Mouse (Mus musculus) c-Kit-negative CD71-positive TER-119-positive erythroid progenitor cells, embryonic 14.5 days (primary cell): ENCODE results near the gene Plekha7.
A peak's percentile ranks its signal among the peaks of the same experiment; 100 is the strongest.
"Not testable (repeated sequence)": the region's sequence is repeated elsewhere in the genome, so short reads cannot be mapped to it uniquely, and the experiment has no call there.

Experiments
- DNase-seq: peaks from one replicate; pipeline ENCODE4 v3.0.0-alpha.2; 2013; ENCODE audit warnings: low read depth, low spot score

Gene Plekha7

DNA sequence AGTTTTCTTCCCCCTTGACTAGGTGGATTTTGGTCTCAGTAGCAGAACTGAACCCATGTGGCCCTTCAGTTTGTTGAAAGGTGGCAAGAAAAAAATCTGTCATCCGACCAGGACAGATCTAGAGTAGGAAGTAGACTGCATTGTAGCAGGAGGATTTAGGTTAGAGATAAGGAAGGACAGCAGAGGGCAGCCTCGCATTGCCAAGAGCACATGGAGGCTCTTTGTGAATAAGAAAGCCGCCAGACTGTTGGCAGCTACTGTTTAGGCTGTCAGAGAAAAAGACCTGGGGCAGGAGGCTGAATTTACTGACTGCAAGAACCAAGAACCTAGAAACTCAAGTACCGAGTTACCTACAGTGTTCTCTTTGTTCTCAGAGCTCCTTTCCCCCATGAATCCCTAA, 176.8 kb downstream of the Plekha7 start:
- DNase-seq, result no peak

GRCm38 (mm10) chr7:116129374-116129773, 178.8 kb downstream of the Plekha7 start:
- DNase-seq, result no peak

GRCm38 (mm10) chr7:116128286-116128685, 179.9 kb downstream of the Plekha7 start:
- DNase-seq, result no peak

- DNase-seq, result no peak
These were observed 181.1 kb downstream of the Plekha7 start for GRCm38 (mm10) chr7:116127052-116127451.

GRCm38 (mm10) chr7:116125671-116126070, 182.5 kb downstream of the Plekha7 start:
- DNase-seq, result no peak

- DNase-seq, result no peak
These were observed 184.1 kb downstream of the Plekha7 start for GRCm38 (mm10) chr7:116124057-116124456.

DNA sequence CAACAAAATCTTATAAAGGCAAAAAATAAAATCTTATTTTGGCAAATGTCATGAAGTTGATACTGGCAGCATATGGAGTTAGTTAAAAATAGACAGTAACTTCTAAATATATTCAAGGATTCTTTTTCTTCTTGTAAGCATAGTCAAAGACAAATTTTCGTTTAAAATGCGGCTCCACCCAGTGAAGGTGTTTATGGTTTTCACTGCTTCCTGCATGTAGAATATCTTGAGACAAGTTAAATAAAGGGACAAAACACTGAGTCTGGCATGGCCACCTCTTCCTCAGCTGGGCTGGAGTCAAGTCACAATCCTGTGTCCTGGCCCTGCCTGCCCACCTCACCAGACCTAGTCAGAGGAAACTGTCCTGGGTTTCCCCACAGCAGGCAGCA, 184.6 kb downstream of the Plekha7 start:
- no peak for DNase-seq

DNA sequence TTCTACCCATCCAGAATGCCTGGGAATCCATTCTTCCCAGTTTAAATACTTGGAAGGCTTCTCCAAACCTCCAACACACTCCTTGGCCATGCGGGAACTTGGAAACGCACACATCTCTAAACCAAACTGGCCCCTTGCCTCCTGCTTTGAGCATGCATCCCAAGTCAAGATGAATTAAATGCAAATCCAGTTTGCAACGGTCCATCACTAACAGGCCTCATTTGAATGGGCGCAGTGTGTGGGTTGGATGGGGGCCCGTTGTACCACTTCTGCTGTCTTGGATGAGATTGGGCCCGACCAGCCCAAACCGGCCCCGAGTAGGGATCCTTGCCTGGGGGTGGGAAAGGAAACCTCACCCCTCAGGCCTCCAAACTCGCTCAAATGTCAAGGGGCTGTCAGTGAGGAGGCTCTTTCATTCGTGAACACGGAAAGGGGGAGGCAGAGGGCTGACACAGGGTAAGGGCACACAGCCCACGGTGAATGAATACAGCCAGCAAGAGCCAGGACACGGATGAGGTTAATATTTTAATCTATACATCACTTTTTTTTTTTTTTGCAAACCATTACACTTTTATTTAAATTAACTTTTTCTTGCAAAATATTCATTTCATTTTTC, 185.1 kb downstream of the Plekha7 start:
- DNase-seq, result no peak

- no peak for DNase-seq
These were observed 187.0 kb downstream of the Plekha7 start for GRCm38 (mm10) chr7:116121202-116121601.

DNA sequence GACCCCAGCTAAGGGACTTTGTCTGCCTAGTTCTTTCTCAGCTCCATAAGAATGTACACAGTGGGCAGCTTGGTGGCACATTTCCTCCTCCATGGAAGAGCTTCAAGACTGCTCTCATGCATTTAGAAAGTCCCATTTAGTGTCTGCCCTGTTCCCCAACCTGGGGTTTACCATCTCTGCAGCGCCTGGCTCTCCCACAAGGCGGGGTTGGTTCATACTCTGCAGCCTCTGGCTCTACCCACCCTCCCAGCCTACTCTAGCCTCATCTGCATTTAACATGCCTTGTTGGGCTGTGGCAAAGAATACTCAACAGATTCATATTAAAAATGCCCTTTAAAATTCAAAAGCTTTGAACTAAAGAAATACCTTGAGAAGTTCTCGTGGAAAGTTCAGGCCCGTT, 187.4 kb downstream of the Plekha7 start:
- DNase-seq, result no peak

DNA sequence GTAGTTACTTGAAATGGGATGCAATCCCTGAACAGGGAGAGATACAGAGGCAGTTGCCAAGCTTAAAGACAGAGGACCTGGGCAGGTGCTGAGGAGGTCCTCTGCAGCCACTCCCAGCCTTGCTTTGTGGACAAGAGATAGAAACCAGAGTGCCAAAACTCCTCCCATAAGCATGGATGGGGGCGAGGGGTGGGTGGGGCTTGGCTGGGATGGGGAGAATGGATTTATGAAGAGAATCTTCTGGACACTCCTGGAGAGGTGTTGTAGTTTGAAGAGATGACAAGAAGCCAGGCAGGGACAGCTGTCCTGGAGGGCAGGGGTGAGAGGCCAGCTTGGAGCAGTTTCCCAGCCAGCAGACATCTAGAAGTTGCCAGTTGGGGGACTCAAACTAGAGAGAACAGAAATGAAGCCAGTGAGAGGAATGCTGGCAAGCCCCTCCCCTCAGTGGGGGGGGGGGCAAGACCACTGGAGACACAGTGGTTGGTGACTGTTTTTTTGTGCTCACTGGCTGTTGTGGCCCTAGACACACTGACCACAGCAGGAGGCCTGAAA, 188.8 kb downstream of the Plekha7 start:
- no peak for DNase-seq

GRCm38 (mm10) chr7:116115991-116116390, 192.2 kb downstream of the Plekha7 start:
- DNase-seq, result no peak

DNA sequence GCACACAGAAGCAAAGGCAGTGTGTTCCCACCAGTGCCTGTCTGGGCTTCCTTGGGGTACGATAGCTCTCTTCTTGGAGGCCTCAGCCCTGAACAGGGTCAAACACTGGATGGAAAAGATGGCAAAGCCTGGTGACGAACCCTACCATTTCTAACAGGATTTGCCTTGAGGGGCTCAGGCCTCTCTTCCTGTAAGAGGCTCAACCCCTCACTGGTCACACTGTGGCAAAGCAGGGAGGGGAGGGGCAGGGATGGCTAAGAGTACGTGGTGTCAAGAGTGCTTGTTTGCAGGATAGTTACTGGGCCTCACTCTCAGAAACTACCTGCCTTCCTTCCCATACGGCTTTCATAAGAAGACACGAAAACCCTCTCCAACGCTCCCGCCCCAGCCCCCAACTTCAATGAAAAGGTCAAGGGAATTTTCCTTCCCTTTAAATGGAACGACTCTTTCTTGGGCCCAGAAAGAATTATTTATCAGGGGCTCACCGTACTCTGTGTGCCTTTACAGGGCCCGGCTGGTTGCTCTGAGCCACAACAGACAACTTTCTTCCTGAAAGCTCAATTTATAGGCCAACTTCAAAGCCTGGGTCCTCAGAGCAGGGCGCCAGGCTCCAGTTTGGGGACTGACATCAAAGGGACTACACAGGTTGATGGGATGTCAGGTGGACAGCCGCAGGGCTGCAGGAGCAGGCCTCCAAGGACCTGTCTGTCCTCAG, 192.8 kb downstream of the Plekha7 start:
- no peak for DNase-seq

DNA sequence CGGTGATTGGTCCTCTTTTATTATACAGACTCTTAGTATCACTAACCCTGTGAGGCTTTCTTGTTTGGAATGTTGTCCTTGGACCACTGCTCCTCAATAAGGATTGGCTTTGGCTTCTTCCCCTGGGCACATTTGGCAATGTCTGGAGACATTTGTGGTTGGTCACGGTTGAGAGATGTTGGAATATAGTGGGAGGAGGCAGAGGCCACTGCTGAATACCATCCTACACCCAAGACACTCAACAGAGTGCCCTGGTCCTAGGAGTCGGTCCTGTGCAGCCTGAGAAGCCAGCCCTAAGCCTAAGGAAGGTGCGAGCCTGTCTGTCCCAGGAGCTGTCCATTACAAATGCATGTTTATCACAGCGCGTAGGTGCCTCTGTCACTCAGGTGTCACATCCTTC, 196.6 kb downstream of the Plekha7 start:
- no peak for DNase-seq

- no peak for DNase-seq
These were observed 197.5 kb downstream of the Plekha7 start for GRCm38 (mm10) chr7:116110661-116111060.

- DNase-seq, result no peak
These were observed 205.1 kb downstream of the Plekha7 start for GRCm38 (mm10) chr7:116103091-116103490.

- DNase-seq, result no peak
These were observed 208.1 kb downstream of the Plekha7 start for GRCm38 (mm10) chr7:116099952-116100528.

GRCm38 (mm10) chr7:116093466-116093850, 214.7 kb downstream of the Plekha7 start:
- DNase-seq, result no peak

DNA sequence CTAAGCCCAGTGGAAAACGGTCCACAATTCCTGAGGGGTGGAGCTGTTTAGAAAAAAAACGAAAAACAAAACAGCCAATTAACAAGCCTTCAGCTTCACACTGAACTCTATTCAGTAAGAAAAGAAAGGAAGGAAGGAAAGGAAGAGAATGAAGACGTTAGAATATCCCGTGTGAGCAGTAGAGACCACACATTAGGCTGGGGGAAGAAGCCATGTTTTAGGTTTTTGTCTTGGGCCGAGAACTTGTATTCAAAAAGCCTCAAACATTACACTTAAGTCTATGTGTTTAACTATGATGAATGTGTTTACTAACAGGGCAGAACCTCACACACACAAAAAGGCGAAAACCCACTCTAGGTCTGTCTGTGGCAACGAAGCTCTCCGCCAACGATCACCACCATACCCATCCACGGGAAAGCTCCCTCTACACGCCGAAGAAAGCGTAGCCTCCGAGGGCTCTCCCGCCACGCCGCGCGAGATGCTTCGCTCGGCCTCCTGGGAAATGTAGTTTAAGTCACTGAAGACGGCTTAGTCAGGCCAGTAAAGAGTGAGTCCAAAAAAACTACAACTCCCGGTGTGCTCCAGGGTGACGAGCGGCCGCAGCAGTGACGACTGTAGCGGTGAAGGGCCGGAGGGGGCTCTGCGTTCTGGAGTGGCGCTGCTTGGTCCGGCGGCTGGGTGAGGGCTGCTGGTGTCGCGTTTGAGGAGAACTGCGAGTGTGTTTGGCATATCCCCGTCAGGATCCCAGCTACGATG, 215.3 kb downstream of the Plekha7 start:
- peak; percentile 92 for DNase-seq

GRCm38 (mm10) chr7:116084366-116084765, 223.8 kb downstream of the Plekha7 start, which contains the start of gene Gm4353:
Gm4353 (minus strand) TSS chr7:116084635.
- not testable (repeated sequence) for DNase-seq
